ENCODE assay signal across 8 mouse cellular contexts in the genomic region with DNA sequence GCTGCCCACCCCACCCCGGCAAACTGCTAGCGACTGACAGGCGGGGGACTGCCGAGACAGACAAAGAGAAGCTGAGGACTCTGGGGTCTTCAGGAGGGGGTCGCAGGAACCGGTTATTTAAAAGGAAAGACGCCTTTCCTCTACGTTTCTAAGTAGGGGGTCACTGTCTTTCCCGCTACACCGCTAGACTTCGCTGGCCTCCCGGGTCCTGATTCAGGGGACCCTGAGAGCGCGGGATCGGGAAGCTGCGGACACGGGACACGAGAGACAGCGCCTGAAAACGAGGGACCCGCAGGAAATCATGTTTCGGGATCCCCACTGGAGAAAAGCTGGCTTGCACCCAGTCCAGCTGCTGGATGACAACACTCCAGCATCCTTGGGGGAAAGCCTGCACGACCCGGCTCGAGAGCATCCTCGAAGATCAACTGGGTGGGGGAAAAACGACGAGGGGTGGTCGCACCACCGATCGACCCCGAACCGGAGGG. TPM values are rescaled to one million over a fixed set of nuclear protein-coding genes. Genes with fewer than 3 reads are reported as not detected.
DNase-seq lines count a peak whose midpoint lies in the region; ATAC-seq and TF ChIP-seq lines count a peak whose summit lies in the region.

No protein-coding gene starts in this region.

- TF ChIP-seq CTCF in midbrain, postnatal 0 days (IDR thresholded peaks at IDR 0.05): no peak

- H3K9ac ChIP-seq in hindbrain, embryonic 15.5 days: peak overlapping the region; percentile 66
- peak overlapping the region; percentile 55; the same call in 1 of the 2 replicates for H3K9ac ChIP-seq in midbrain, postnatal 0 days (replicated peaks; ENCODE audit: low read length, poor library complexity, severe bottlenecking)

- H3K4me3 ChIP-seq in megakaryocyte, embryonic 14.5 days (replicated peaks): peak overlapping the region; percentile 69
- peak overlapping the region; percentile 70 for H3K4me3 ChIP-seq in hindbrain, embryonic 15.5 days
- H3K4me3 ChIP-seq in midbrain, postnatal 0 days (ENCODE audit: low read depth, low read length): peak overlapping the region; percentile 49

- peak overlapping the region; percentile 91 for H3K4me2 ChIP-seq in hindbrain, embryonic 15.5 days
- peak overlapping the region; percentile 75 for H3K4me2 ChIP-seq in midbrain, postnatal 0 days (ENCODE audit: low read depth, low read length, poor library complexity, severe bottlenecking)

- ATAC-seq in megakaryocyte, adult 5-6 weeks (ENCODE audit: poor library complexity, severe bottlenecking): no peak
- ATAC-seq in hindbrain, embryonic 15.5 days (ENCODE audit: low FRiP score, low read depth): peak; percentile 35
- peak; percentile 16; the same call in 1 of the 2 replicates for ATAC-seq in midbrain, postnatal 0 days (ENCODE audit: low FRiP score)

- H3K27ac ChIP-seq in hindbrain, embryonic 15.5 days (replicated peaks): peak overlapping the region; percentile 85
- H3K27ac ChIP-seq in midbrain, postnatal 0 days (ENCODE audit: low read depth, low read length): no peak overlapping the region

- WGBS in hindbrain, embryonic 15.5 days: 0% methylated on average over 33 of the region's 33 CpGs
- under 1% methylated on average over 33 of the region's 33 CpGs for WGBS in midbrain, postnatal 0 days

- DNase-seq in adrenal gland, adult 2 months: peak; percentile 45
- no peak for DNase-seq in adrenal gland, postnatal 4 days (ENCODE audit: low spot score in 2 of 2)
- peak; percentile 17 for DNase-seq in midbrain, postnatal 0 days (ENCODE audit: low spot score)
- DNase-seq in frontal cortex, postnatal 10 days (ENCODE audit: low spot score in 2 of 2): no peak
- DNase-seq in spleen, adult 18-20 months: no peak

- peaks cover 32% of the 10 kb centered on the region for H3K4me1 ChIP-seq in megakaryocyte, embryonic 14.5 days
- H3K4me1 ChIP-seq in hindbrain, embryonic 15.5 days (replicated peaks): peaks cover 51% of the 10 kb centered on the region
- H3K4me1 ChIP-seq in midbrain, postnatal 0 days (ENCODE audit: insufficient read depth, low read length): no peaks in the 10 kb centered on the region; the same call in 1 of the 2 replicates

- no peaks in the 10 kb centered on the region for H3K9me3 ChIP-seq in megakaryocyte, embryonic 14.5 days
- no peaks in the 10 kb centered on the region for H3K9me3 ChIP-seq in hindbrain, embryonic 15.5 days
- no peaks in the 10 kb centered on the region for H3K9me3 ChIP-seq in midbrain, postnatal 0 days (ENCODE audit: low read length)

- peaks cover 81% of the 10 kb centered on the region for H3K27me3 ChIP-seq in megakaryocyte, embryonic 14.5 days (replicated peaks)
- peaks cover 3% of the 10 kb centered on the region; the same call in 1 of the 2 replicates for H3K27me3 ChIP-seq in hindbrain, embryonic 15.5 days
- H3K27me3 ChIP-seq in midbrain, postnatal 0 days (ENCODE audit: insufficient read depth, low read length): no peaks in the 10 kb centered on the region

- no peaks in the 10 kb centered on the region for H3K36me3 ChIP-seq in megakaryocyte, embryonic 14.5 days (replicated peaks; ENCODE audit: low read length)
- H3K36me3 ChIP-seq in hindbrain, embryonic 15.5 days: no peaks in the 10 kb centered on the region
- H3K36me3 ChIP-seq in midbrain, postnatal 0 days (ENCODE audit: insufficient read depth, low read length): no peaks in the 10 kb centered on the region

RNA-seq across cellular contexts. Expression of a gene that starts 0.7 kb away (rescaled TPM):
- total RNA-seq in adrenal gland, adult 2 months (2021): under 1 TPM; 0.59 to 0.95 TPM
- polyA plus RNA-seq in adrenal gland, adult 2 months (2012; rRNA removed): 0.10 and 0.19 TPM in 2 replicates
- 10 to 100 TPM; 19.4 to 27.3 TPM for total RNA-seq in adrenal gland, postnatal 4 days (2021)
- 0.06 TPM in 1 of 2 replicates, not detected in the other for polyA plus RNA-seq in megakaryocyte, embryonic 14.5 days (2012; ENCODE audit: insufficient read depth, low replicate concordance)
- total RNA-seq in megakaryocyte, adult 5-6 weeks (2015): not detected in 2 replicates
- not detected in 2 replicates for total RNA-seq in megakaryocyte, adult 5-6 weeks (2017)
- 11.8 and 14.2 TPM in 2 replicates for polyA plus RNA-seq in hindbrain, embryonic 15.5 days (2015; fragmentation: Nextera tagmentation; extraction: Ambion mirVana)
- total RNA-seq in midbrain, postnatal 0 days (2014; rRNA removed): 2.2 and 3.2 TPM in 2 replicates
- 1.2 and 1.3 TPM in 2 replicates for polyA plus RNA-seq in midbrain, postnatal 0 days (2015; fragmentation: Nextera tagmentation; extraction: Ambion mirVana)

RNA-seq across cellular contexts. Expression of a gene that starts 17.9 kb away (rescaled TPM):
- not detected for total RNA-seq in adrenal gland, adult 2 months (2021)
- not detected in 2 replicates for polyA plus RNA-seq in adrenal gland, adult 2 months (2012; rRNA removed)
- total RNA-seq in adrenal gland, postnatal 4 days (2021): not detected
- polyA plus RNA-seq in megakaryocyte, embryonic 14.5 days (2012; ENCODE audit: insufficient read depth, low replicate concordance): not detected in 2 replicates
- total RNA-seq in megakaryocyte, adult 5-6 weeks (2015): not detected in 2 replicates
- total RNA-seq in megakaryocyte, adult 5-6 weeks (2017): not detected in 2 replicates
- polyA plus RNA-seq in hindbrain, embryonic 15.5 days (2015; fragmentation: Nextera tagmentation; extraction: Ambion mirVana): not detected in 2 replicates
- total RNA-seq in midbrain, postnatal 0 days (2014; rRNA removed): not detected in 2 replicates
- not detected in 2 replicates for polyA plus RNA-seq in midbrain, postnatal 0 days (2015; fragmentation: Nextera tagmentation; extraction: Ambion mirVana)

RNA-seq across cellular contexts. Expression of a gene that starts 28.3 kb away (rescaled TPM):
- total RNA-seq in adrenal gland, adult 2 months (2021): 10 to 100 TPM; 79.5 to 92.8 TPM
- 9.6 and 11.3 TPM in 2 replicates for polyA plus RNA-seq in adrenal gland, adult 2 months (2012; rRNA removed)
- total RNA-seq in adrenal gland, postnatal 4 days (2021): 10 to 100 TPM; 74.3 to 78.8 TPM
- 21.3 and 146 TPM in 2 replicates for polyA plus RNA-seq in megakaryocyte, embryonic 14.5 days (2012; ENCODE audit: insufficient read depth, low replicate concordance)
- 80.1 and 93.3 TPM in 2 replicates for total RNA-seq in megakaryocyte, adult 5-6 weeks (2015)
- total RNA-seq in megakaryocyte, adult 5-6 weeks (2017): 47.6 and 59.8 TPM in 2 replicates
- polyA plus RNA-seq in hindbrain, embryonic 15.5 days (2015; fragmentation: Nextera tagmentation; extraction: Ambion mirVana): 128 and 129 TPM in 2 replicates
- total RNA-seq in midbrain, postnatal 0 days (2014; rRNA removed): 23.2 and 38.6 TPM in 2 replicates
- polyA plus RNA-seq in midbrain, postnatal 0 days (2015; fragmentation: Nextera tagmentation; extraction: Ambion mirVana): 114 TPM in 2 replicates

RNA-seq across cellular contexts. Expression of a gene that starts 58.8 kb away (rescaled TPM):
- total RNA-seq in adrenal gland, adult 2 months (2021): 10 to 100 TPM; 45.3 to 46.5 TPM
- polyA plus RNA-seq in adrenal gland, adult 2 months (2012; rRNA removed): 17.0 and 20.7 TPM in 2 replicates
- 10 to 100 TPM; 54.9 to 57.8 TPM for total RNA-seq in adrenal gland, postnatal 4 days (2021)
- 12.1 and 13.8 TPM in 2 replicates for polyA plus RNA-seq in megakaryocyte, embryonic 14.5 days (2012; ENCODE audit: insufficient read depth, low replicate concordance)
- total RNA-seq in megakaryocyte, adult 5-6 weeks (2015): 22.5 and 22.8 TPM in 2 replicates
- 20.8 and 21.5 TPM in 2 replicates for total RNA-seq in megakaryocyte, adult 5-6 weeks (2017)
- polyA plus RNA-seq in hindbrain, embryonic 15.5 days (2015; fragmentation: Nextera tagmentation; extraction: Ambion mirVana): 40.0 and 40.1 TPM in 2 replicates
- total RNA-seq in midbrain, postnatal 0 days (2014; rRNA removed): 59.7 and 62.2 TPM in 2 replicates
- 33.0 and 36.0 TPM in 2 replicates for polyA plus RNA-seq in midbrain, postnatal 0 days (2015; fragmentation: Nextera tagmentation; extraction: Ambion mirVana)

Comparison
In these comparisons a context has a peak if more than half of its experiments do, and no peak if none do; other contexts are left out.
1. DNase-seq: peak in adrenal gland, adult 2 months (single experiment) and midbrain, postnatal 0 days (single experiment); none in adrenal gland, postnatal 4 days (0 of 2), frontal cortex, postnatal 10 days (0 of 2) and spleen, adult 18-20 months (0 of 2).
2. Peak in every context shown above with its lines, with median percentiles within 50 percentile points of each other: H3K4me3 ChIP-seq.